Mouse (Mus musculus) cerebellum, adult 2 months (tissue): ENCODE data around the gene Mlx.

ENCODE experiments used
- CTCF ChIP-seq: fragments of 200-500 bp; IDR thresholded peaks from 2 replicates; pipeline ENCODE4 v1.5.1; 2011; ENCODE audit warnings: low read depth, mild to moderate bottlenecking, control low read depth, low read length, moderate library complexity, borderline replicate concordance; ENCODE audit not compliant: insufficient read depth
- POLR2A ChIP-seq: fragments of 200-500 bp; IDR thresholded peaks from 2 replicates; pipeline ENCODE4 v1.6.1; 2011; ENCODE audit warnings: low read length, control low read depth, borderline replicate concordance; ENCODE audit not compliant: insufficient read depth

DNA sequence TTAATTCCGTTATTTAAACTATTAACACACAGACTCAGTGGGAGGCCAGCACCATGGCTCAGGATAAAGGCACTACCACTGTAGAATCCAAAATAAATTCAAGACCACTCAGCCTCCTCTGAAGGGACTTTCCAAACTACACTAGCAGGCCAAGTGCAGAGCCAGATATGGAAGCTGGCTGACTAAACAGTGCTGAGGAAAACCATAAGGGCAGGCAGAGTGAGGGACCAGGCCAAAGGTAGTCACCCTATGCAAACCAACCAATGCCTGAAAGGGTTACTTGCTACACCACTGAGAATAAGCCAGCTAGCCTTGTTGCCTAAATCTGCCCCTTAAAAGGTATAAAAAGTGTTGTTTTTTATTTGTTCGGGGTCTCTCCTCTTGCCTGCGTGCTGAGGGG is 25.1 kb downstream of the Mlx start:
- TF ChIP-seq CTCF = no peak
- TF ChIP-seq POLR2A = no peak
